Mouse (Mus musculus) limb, embryonic 14.5 days (tissue): ENCODE measurements around the gene Lrfn5. TPM values are rescaled to one million over a fixed set of nuclear protein-coding genes. Genes with fewer than 3 reads are reported as not detected.

ENCODE experiments used
- ATAC-seq: fragments of 200-750 bp; cut with Nextera tagmentation; 2 replicates; pipeline ENCODE4 v1.8.0; 2017; ENCODE audit warnings: low read depth, moderate number of reproducible peaks, moderate TSS enrichment; ENCODE audit not compliant: low FRiP score
- DNase-seq: peaks from one replicate; pipeline ENCODE4 v3.0.0-alpha.2; 2015; ENCODE audit warnings: low spot score
- H3K27ac ChIP-seq: fragments of 300-500 bp; sonication (generic); replicated peaks from 2 replicates; pipeline ENCODE4 v1.5.1; 2014; ENCODE audit warnings: low read depth, mild to moderate bottlenecking, low read length, moderate library complexity, mixed read lengths
- H3K27me3 ChIP-seq: fragments of 300-500 bp; sonication (generic); 2 replicates; pipeline ENCODE4 v1.6.1; 2014; ENCODE audit warnings: low read length, mixed read lengths; ENCODE audit not compliant: control insufficient read depth, insufficient read depth
- H3K36me3 ChIP-seq: fragments of 300-500 bp; sonication (generic); 2 replicates; pipeline ENCODE4 v1.6.1; 2014; ENCODE audit warnings: mild to moderate bottlenecking, low read length, moderate library complexity, mixed read lengths; ENCODE audit not compliant: control insufficient read depth, insufficient read depth
- H3K4me1 ChIP-seq: fragments of 300-500 bp; sonication (generic); 2 replicates; pipeline ENCODE4 v1.6.1; 2014; ENCODE audit warnings: antibody characterized with exemption, low read length, mixed read lengths; ENCODE audit not compliant: control insufficient read depth, insufficient read depth
- H3K4me2 ChIP-seq: fragments of 300-500 bp; sonication (generic); replicated peaks from 2 replicates; pipeline ENCODE4 v1.6.1; 2014; ENCODE audit warnings: low read depth, mild to moderate bottlenecking, low read length, moderate library complexity; ENCODE audit not compliant: severe bottlenecking
- H3K4me3 ChIP-seq: fragments of 300-500 bp; sonication (generic); replicated peaks from 2 replicates; pipeline ENCODE4 v1.5.1; 2014; ENCODE audit warnings: low read length
- H3K9ac ChIP-seq: fragments of 300-500 bp; sonication (generic); 2 replicates; pipeline ENCODE4 v1.6.1; 2014; ENCODE audit warnings: mild to moderate bottlenecking, low read depth, low read length, moderate library complexity; ENCODE audit not compliant: severe bottlenecking
- H3K9me3 ChIP-seq: fragments of 300-500 bp; sonication (generic); 2 replicates; pipeline ENCODE4 v1.6.1; 2016; ENCODE audit warnings: low read length; ENCODE audit not compliant: control insufficient read depth
- POLR2A ChIP-seq: fragments of 200-500 bp; IDR thresholded peaks from 2 replicates; pipeline ENCODE4 v1.8.0; 2012; ENCODE audit warnings: inconsistent platforms, mild to moderate bottlenecking, moderate library complexity, borderline replicate concordance; ENCODE audit not compliant: insufficient read depth, insufficient read length; ENCODE audit errors: extremely low read depth
- WGBS: fragments of 180-500 bp; shearing (Covaris S2); extraction: QIAGEN DNeasy Blood & Tissue Kit; methylation state at CpG from one replicate; pipeline ENCODE4 v1.1.7; 2014; 5-methylcytosine and 5-hydroxymethylcytosine counted together
- polyA plus RNA-seq, 2 experiments: library from polyadenylated mRNA; depleted of rRNA in 1 of 2; stranded (reverse) in 1 of 2; unstranded in 1 of 2; fragments of >200 nt; fragmentation: Nextera tagmentation in 1 of 2; extraction: Ambion mirVana in 1 of 2; gene quantifications; 2 replicates each; pipeline versions ENCODE4 v1.2.1 to v1.2.3; 2012 to 2014

Gene Lrfn5
- polyA plus RNA-seq, 2 experiments = 2.7 to 3.2 TPM

GRCm38 (mm10) chr12:61842599-61843291 is 319.8 kb downstream of the Lrfn5 start:
- H3K36me3 ChIP-seq = no peaks in the 10 kb centered on the region
- TF ChIP-seq POLR2A = no peak
- H3K4me3 ChIP-seq = no peak overlapping the region
- no peaks in the 10 kb centered on the region for H3K27me3 ChIP-seq
- H3K27ac ChIP-seq = no peak overlapping the region
- H3K4me2 ChIP-seq = no peak overlapping the region
- WGBS = 92% methylated on average over 9 of the region's 9 CpGs
- no peaks in the 10 kb centered on the region for H3K9me3 ChIP-seq
- DNase-seq (no peak), ATAC-seq (no peak)
- H3K4me1 ChIP-seq = no peaks in the 10 kb centered on the region
- H3K9ac ChIP-seq = no peak overlapping the region

DNA sequence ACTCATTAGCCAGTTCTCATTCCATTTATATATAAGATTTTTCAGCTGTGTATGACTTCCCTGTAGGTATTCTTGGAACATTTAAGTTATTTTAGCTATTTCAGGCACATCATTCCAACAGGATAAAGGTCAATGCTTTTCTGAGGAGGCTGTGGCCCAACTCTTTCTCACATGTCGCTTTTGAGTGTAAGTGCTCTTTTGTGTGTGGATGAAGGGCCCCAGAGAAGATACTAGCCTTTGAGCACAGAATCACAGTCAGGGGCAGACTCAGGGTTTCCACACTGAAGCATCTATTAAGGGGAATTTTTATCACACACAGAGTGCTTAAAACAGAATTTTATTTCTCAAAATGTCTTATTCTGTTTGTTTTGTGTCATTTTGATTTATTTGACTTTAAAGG is 331.2 kb downstream of the Lrfn5 start:
- Histone ChIP-seq H3K4me1 (no peaks in the 10 kb centered on the region), H3K9me3 (no peaks in the 10 kb centered on the region), H3K36me3 (no peaks in the 10 kb centered on the region), H3K9ac (no peak overlapping the region), H3K27me3 (no peaks in the 10 kb centered on the region), H3K4me3 (no peak overlapping the region), H3K27ac (no peak overlapping the region), H3K4me2 (no peak overlapping the region)
- ATAC-seq (no peak), DNase-seq (no peak)
- 50% methylated on average over 1 of the region's 1 CpGs for WGBS
- no peak for TF ChIP-seq POLR2A
